Mouse (Mus musculus) B cell, adult 2 months (primary cell): ENCODE results near the gene Smox.

Source experiments
- DNase-seq, 2 experiments: peaks; one replicate each; pipeline ENCODE4 v3.0.0; 2022

Gene Smox

DNA sequence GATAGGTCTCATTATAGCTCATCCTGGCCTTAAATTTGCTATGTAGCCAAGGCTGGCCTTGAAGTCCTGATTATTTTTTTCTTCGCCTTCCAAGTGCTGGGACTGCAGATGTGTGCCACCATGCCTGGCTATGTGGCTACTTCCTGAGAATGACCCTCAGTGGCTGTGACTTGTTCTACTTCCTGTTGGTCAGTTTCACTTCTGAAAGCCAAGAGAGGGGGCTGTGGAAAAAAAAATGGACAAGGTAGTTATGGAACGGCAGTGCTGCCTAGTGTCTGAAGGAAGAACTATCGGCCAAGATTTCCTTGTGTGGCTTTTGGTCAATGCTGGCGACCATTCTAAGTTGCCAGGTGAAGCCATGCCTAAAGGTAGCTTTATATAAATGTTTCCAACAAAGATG lies 26.3 kb downstream of the Smox start:
- DNase-seq = no peak

DNA sequence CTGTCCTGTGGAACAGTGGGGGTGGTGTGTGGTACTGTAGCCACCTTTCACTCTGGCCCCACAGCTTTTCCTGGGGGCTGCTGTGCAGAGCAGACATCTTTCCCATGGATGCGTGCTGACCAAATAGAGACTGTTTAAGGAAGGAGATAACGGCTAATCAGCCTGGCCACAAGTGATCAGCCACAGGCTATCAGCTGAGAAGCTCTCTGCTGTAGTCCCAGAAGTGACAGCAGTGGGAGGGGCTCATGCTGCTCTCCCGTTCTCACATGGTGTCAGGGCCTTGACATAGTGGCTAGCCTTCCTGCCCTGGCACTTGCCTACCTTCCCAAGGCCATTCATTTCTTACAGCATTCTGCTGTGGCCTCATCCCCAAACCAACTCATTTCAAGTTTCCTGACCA lies 27.5 kb downstream of the Smox start:
- DNase-seq = no peak

DNA sequence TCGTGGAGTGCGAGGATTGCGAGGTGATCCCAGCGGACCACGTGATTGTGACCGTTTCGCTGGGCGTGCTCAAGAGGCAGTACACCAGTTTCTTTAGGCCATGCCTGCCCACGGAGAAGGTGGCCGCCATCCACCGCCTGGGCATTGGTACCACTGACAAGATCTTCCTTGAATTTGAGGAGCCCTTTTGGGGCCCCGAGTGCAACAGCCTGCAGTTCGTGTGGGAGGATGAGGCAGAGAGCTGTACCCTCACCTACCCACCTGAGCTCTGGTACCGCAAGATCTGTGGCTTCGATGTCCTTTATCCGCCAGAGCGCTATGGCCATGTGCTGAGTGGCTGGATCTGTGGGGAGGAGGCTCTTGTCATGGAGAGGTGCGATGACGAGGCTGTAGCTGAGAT lies 29.4 kb downstream of the Smox start:
- DNase-seq = no peak

DNA sequence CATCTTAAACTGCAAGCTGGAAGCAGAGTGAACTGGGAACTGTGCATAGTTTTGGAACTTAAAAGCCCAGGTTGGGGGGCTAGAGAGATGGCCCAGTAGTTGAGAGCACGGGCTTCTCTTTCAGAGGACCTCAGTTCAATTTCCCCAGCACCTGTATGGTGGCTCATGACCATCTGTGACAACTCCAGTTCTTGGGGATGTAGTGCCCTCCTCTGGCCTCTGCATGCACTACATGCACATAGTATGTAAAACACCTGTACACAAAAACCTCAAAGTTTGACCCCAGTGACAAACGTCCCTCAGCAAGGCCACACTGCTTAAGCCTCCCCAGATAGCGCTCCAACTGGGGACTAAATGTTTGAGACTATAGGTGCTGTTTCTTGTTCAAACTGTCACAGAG lies 35.8 kb downstream of the Smox start:
- DNase-seq = peak; percentile 21 to 37

DNA sequence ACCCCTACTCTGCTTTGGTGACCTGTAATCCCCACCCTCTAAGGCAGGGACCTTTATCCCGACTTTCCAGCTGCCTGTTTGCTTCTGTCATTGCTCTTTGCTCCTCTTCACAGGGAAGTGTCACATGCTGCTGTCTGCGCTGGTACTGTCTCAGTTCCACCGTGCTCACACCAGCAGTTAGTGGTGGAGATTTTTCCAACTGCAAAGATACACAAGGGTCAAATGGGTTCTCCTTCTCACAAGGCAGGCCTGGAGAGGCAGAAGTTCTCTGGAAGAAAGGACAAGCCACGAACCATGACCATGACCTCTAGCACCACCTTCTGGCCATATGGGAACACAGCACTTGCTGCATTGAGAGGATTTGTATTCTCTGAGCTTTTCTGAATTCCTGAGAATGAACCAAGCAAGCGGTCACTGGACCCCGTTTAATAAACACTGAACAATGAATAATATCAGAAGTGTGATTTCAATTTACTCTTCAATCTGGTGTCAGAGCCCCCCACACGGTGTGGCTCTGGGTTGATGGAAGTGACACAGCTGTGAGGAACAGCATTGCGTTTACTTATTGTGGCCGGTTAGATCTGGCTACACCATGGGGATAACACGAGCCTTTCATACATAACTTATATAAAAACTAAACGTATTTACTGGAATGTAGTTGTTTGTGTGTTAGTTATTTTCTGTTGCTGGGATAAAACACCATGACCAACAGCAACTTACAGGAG lies 38.8 kb downstream of the Smox start:
- peak; percentile 52 to 59 for DNase-seq

DNA sequence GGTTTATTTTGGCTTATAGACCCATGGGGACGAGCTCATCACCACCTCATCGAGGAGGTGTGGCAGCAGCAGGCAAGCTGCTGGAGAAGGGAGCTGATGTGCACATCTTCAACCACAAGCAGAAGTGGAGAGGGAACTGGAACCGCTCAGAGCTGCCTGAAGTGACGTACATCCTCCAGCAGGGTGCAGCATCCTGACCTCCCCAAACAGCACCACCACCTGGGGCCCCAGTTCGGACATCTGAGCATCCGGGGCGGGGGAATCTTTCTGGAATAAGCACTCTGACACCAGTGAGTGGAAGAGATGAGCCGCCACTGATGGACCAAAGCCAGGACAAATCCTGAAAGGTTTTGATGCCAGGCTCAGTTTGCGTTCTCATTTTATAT lies 39.3 kb downstream of the Smox start:
- DNase-seq = peak; percentile 62 to 67

DNA sequence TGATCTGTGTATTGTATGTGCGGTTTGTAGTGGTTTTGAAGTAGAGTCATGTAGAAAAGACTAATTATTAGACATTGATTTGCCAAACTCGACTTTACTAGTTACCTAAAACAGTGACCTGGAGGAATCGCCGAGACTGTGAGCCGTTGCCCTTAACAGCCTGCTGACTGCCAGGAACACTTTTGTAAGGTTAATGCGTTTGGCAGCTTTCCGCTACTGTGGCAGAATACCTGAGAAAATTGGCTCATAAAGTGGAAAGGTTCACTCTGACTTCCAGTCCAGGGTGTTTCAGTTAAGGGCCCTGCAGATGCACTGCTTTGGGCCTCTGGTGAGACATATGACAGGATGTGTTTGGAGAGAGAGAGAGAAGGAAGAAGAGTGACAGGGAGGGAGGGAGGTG lies 40.0 kb downstream of the Smox start:
- DNase-seq = no peak

DNA sequence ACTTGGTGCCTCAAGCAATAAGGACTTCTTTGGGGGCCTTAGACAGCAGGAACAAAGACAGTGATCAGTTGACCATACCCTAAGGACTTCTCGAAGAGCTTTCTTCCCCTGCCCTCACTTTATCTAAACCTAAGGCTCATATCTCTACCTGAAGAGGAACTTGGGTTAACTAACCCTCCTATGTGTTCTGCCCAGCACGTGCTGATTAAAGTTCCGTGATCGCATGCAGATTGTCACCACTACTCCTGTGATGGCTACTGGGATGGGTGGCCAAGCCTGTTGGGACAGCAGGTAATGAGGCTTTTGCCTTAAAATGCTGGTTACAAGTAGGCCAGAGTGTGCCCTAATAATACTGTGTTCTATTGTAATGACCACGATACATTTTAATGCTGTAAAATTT lies 43.9 kb downstream of the Smox start:
- DNase-seq = no peak

DNA sequence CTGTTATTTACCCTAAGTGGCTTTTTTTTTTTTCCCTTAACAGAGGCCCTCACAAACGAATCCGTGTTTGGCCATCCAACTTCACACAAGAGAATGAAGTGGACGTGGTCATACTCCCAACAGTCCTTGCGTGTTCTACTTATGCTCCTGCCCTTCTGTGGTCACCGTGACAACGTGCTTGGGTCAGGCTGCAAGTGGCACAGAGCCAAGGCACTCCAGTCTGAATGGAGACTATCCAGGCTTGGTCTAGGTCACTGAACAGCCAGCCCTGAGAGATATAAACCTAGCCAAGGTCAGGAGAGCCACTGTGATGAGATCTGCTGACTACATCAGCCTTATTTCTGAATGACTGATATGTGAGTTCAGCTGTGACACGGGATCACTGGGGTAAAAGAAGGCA lies 47.0 kb downstream of the Smox start:
- DNase-seq = no peak

DNA sequence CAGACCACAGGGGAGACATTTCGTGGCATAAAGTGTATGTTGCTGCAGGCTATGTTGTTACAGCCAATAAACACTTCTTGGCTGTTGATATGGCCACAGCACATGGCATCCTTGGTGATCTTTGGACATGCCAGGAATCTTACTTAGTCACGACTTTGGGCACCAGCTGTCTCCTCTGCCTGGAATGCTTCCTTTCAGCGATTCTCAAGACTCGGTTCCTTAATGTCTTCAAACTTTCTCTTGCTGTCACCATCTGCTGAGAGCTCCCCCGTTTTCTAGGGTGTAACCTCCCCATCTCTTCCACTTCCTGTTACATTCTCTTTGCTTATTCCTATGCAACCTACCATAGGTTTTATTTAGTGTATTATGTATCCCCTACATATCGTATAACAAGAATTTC lies 48.5 kb downstream of the Smox start:
- no peak for DNase-seq

DNA sequence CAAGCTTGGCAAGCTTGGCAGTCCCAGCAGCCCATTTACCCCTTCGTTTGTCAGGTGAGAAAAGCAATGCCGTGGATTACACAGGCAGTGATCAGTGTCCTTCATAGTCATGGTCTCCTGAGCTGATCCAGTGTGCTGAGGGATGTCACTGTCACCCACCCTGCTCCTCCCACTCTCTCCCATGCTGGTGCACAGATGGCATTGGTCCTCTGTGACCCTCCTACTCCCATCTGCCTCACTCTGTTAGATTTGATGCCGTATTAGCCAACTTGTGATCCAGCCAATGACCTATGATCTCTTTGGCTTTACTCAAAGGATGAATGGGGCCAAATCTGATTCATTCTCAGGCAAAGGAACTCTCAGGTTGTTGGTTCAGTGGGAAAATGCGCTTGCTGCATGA lies 50.4 kb downstream of the Smox start:
- DNase-seq = no peak

DNA sequence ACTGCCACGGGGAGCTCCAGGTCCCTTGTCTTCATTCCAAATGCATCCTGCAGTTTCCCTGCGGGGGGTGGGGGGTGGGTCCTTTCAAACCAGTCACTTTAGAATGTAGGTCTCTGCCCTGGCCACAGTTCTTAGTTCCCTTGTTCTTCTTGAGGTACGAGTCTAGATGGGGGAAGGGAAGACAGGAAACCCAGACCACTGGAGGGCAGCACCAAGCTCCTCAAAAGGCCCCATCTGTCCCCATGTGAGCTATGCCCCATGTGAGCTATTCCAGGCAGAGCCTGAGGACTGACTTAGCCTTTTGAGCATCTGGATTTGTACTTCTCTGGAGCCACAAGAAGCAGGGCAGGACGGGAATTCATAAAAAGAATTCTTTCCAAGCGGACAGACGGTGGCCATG lies 51.2 kb downstream of the Smox start:
- no peak for DNase-seq

DNA sequence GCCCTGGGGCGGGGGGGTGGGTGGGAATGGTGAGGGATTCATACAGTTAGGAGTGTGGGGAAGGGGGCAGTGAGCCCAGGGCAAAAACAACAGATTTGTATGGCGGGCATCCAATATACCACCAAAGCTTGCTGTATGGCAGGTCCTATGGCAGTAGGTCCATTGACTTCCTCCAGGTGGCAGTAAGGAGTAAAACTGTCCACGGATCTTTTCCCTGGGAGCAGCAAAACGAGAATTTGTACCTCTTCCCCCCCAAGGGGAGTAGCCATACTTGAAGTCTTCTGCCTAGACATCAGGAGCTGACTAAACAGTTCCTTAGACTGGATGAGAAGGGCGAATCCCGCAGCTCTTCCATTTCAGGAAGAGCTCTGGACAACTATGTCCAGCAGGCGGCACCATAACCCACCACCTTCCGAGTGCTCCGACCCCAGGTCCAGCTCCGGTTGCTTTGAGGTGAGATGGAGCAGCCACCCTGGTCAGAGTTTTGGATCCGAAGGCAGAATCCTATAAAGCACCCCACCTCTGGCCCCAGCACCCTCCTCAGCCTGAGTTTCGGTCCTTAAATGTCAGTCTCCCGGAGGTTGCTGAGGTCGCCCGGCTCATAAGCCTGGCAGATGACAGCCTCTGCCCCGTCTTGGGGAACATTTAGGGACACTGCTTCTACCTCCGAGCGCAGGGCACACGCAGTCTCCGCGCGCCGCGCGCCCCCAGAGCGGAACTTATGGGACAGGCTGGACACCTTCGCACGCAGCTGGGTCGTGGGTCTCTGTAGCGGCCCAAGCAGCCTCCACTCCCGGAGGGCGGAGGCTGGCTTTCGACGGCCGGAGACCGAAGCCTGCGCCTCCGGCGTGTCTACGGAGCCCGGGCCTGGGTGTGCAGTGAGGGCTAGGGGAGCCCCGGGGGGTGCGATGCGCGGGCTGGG lies 54.4 kb downstream of the Smox start:
- peak; percentile 62 to 71 for DNase-seq

DNA sequence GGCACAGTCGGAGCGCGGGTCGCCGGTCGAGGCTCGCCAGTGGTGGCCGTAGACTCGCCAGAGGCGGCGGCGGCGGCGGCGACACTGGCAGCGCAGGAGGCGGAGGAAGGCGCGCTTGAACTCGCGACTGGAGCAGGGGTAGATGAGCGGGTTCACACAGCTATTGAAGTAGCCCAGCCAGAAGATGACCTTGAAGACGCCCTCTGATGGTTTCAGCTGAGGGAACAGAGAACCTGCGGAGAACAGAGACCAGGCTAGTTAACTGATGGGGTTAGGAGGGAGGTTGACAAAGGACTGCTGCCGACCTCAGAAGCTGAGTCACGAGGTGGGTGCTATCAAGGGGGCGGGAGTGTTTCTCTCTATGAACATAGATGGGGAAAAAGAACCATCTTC lies 55.0 kb downstream of the Smox start:
- DNase-seq = no peak

DNA sequence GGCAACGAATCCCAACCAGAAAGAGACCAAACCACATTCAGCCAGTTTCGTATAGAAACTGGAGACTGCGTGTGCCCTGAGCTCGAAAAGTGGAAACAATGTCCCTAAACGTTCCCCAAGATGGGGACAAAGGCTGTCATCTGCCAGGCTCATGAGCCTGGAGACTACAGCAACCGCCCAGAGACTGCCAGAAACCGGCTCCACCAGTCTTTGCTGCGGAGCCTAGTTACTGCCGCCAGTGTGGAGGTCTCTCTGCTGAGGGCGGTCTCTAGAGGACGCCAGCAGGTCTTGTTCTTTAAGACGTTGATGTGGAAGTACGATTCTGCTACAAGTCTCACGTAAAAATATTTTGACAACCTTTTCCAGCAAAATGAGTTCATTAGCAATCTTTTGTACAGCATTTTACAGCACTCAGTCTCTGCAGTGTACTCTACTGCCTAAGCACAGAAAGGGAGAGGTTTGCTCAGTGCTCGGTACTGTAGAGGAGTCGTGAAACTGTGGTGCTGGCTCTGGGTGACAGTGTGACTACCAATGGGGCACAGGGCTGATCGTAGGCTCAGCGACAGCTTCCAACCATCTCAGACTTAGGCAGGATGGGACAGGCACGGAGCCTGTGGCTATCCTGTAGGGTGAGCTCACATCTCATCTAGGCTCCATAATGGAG lies 55.6 kb downstream of the Smox start:
- DNase-seq = no peak

DNA sequence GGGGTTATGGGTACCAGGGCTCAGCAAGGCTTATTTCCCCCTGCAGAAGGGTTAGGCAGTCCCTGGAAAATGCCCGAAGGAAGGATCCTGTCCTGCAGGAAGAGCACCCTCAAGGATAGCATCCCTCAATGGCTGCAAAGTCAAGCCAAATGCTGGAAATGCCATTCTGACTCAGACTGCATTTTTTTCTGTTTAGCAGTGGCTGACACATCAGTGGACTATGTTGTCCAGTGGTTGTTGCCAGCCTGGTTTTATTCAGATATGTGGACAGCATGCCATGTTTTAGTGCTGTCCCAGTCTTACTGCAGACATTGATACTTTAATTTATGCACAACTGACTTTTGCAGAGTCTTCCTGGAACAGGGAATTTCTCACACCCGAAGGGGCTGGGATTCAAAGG lies 57.0 kb downstream of the Smox start:
- no peak for DNase-seq

DNA sequence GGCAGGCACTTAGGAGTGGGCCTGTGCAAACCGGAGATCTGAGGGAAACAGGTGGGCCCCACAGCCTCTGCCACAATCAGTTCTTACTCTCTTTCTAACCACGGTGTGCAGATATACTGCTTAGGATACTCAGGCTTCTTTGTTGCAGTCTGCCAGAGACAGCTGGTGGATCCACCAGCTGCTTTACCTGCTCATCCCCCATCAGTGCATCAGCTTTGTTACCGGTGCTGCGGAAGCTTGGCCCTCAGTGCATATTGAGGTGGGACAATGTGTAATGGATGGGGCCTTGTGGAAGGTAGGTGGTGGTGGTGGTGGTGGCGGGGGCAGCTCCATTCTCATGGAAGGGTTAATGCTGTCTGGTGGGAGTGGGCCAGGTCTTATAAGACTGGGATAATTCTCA lies 57.8 kb downstream of the Smox start:
- DNase-seq = no peak

DNA sequence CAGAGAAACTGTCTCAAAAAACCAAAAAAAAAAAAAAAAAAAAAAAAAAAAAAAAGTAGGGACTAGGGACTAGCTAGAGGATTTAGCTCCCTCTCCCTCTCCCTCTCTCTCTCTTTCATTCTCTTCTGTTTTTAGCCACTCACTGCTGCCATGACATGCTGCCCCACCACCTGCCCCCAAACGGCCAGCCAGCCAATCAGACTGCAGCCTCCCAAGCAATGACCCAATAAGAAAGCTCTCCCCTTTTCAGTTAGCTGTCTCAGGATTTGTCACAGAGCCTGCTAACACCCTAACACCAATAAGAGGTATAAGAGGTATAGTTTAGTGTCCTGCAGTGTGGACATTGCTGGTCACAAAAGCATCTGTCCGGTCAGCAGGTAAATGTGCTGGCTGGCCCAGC lies 59.2 kb downstream of the Smox start:
- no peak for DNase-seq

DNA sequence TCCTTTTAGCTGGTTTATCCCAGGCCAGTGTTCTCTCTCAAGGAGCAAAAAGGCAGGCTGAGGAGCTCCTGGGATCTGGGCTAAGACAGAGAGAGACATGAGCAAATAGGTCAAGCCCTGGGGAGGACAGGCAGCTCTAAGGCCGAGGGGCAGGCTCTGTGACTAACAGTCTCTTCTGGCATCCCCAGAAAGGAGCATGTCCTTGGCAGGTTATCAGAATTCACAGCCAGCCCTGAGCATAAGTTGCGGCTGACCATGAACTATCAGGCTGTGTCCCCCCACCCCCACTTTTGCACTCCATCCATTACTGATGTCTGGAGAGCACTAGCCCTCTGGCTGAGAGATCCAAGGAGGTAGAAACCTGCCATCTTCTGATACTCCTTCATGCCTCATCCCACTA lies 59.6 kb downstream of the Smox start:
- no peak for DNase-seq

DNA sequence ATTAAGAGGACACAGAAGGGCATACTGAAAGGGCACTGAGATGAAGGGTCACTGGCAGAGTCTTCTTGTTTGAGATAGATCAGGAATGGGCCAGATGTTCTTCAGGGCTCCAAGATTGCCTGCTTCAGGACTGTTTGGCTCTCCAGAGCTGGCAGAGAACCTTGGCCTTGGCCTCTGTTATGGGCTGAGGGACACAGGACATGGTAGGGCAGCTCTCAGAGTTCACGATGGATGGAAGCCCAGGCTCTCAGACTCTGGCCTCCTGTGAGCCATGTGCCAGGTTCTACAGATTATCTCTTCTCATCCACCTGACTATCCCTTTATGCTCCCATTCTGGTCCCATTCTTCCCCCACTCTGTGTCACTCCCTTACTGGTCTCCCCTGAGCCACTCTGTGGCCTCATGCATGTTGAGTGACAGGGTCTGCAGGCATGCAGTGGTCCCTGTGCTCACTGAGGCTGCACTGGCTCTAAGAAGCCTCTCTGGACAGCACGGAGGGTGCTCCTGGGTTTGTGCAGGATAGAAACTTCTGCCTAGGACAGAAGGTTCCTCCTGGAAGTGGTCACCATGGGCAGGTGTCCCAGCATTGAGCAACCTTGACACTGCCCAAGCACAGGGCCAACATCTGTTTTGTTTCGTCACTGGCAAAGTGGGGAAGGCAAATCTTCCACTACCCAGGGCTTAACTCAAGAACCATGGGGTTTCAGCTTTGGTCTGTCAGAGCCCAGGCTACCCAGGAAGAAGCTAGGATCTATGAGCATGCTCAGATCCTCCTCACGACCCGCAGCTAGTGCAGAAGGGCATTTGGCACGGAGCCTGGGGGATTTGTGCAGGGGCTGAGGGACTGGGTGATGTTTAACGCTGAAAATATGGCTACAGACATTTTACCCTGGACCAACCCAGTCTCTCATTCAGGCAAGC lies 60.7 kb downstream of the Smox start:
- no peak for DNase-seq

DNA sequence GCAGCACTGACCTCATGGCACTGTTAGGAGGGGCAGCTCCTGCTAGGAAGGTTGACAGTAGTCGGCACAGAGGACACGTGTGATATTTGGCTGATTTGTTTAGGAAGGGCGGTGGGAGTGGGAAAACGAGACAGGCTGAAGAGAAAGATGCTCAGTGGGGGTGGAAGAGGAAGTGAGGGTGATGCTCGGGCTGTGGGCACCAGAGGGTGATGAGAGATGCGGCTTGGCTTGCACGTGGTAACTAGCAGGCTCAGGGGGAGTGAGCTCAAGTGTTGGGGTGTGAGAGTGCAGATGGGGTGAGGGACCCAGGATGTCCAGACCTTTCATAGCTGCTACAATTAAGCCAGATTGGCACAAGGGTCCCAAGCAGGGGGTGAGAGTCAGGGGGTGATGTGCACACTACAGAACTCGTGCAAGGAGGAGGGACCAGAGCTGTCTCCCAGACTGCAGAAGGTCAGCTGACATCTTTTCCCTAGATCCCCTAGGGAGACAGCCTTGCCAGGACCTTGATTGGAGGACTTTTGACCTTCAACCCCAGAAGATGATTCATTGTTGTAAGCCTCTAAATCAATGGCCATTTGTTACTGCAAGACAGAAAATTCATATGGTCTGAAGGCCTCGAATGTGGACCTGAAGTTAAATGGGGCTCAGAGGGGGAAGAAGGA lies 61.6 kb downstream of the Smox start:
- DNase-seq = no peak

DNA sequence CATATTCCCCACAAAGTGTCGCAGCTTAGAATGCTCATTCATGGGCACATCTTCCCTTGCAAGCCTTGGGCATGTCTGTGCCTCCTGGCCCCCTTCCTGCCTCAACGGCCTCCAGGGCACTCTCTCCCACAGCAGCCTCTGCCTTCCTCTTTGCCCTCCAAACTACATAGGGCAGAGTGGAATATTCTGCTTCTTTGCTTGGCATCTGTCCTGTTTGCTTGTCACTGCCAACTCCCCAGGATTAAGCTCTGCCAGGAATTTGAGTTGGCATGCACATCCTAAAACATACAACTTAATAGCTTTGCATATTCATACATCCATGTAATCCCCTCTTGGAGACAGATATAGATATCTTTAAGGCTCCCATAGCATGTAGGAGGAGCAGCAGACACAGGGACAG lies 66.6 kb downstream of the Smox start:
- DNase-seq = no peak
